Mouse (Mus musculus) stomach, postnatal 0 days (tissue): Measurements from ENCODE around the gene Traf2.

Experiments
- CTCF ChIP-seq: IDR thresholded peaks from 2 replicates; pipeline ENCODE4 v1.5.1; 2016; ENCODE audit warnings: antibody characterized with exemption, low read depth, mild to moderate bottlenecking, moderate library complexity
- EP300 ChIP-seq: optimal IDR thresholded peaks from 2 replicates; pipeline ENCODE3; 2016; ENCODE audit warnings: antibody characterized with exemption

GRCm38 (mm10) chr2:25583571-25583970, 36.8 kb upstream of the Traf2 start:
- TF ChIP-seq CTCF (no peak), EP300 (no peak)
